Mouse (Mus musculus): ENCODE results near the gene Vmn1r18. TPM values are rescaled to one million over a fixed set of nuclear protein-coding genes. Genes with fewer than 3 reads are reported as not detected.

Vmn1r18 gene
- total RNA-seq (2023): not detected

DNA sequence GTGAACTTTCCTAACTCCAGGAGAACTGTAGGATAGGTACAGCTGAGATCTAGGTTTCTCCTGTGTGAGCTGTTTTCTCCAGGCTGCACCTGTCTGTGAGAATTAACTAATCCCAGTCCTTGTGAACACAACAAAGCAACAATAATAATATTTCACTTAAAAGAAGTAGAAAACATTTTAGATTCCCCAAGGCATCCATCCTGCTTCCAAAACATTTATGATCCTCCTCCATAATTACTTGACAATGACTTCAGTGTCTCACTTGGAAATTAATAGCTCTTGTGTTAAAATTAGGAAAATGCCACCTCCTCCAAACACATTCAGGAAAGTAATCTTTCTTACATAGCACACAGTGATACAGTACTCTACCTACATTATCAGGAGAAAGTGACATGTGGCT is at the start of gene Vmn1r18:
Gene Vmn1r18, minus strand, starts transcription at position 101 of the 400 bp plus-strand sequence.

DNA sequence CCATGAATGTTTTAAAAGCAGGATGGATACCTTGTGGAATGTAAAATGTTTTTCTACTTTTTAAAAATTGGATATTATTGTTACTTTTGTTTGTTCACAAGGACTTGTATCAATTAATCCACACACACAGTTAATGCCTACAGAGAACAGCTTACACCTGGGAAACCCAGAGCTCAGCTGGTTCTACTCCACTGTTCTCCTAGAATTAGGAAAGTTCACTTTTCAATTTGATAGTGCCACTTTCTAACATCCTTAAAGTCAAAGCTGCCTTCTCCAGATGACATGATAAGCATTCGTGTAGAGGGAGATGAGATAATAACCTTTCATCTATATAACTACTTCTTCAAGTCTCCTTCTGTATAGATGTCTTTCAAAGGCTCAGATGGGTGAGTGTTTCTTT is 33.0 kb upstream of the Vmn1r18 start, which contains the start of gene Vmn1r20:
Gene Vmn1r20, plus strand, starts transcription at position 301 of the 400 bp plus-strand sequence.

DNA sequence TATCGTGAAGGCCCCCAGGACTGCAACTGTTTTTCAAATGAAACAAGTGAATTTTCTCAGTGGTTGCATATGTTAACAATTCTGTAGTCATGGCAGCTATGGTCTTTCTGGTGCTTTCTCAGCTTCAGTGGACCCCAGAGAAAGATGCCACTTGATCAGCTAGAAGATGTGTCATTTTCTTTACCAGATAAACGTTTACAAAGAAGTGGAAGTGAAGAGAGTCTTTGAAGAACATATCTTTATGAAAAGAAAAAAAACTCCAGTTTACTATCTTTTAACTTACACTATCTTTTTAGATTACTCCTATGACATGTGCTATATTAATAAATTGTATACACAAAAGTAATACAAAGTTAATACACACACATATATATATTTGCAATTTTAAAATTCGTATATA is 7.9 kb upstream of the Vmn1r18 start, which contains the start of gene Vmn1r19:
Gene Vmn1r19, plus strand, starts transcription at position 301 of the 400 bp plus-strand sequence.

DNA sequence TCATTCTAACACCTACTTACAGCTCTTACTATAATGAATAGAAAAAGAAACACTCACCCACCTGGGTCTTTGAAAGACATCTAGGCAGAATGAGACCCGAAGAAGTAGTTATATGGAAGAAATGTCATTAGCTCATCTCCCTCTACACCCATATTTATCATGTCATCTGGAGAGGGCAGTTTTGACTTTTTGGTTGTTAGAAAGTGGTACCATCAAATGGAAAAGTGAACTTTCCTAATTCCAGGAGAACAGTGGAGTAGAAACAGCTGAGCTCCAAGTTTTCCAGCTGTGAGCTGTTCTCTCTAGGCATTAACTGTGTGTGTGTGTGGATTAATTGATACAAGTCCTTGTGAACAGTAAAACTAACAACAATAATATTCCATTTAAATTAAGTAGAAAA is 32.0 kb downstream of the Vmn1r18 start, which contains the start of gene Vmn1r17:
Gene Vmn1r17, minus strand, starts transcription at position 101 of the 400 bp plus-strand sequence.

DNA sequence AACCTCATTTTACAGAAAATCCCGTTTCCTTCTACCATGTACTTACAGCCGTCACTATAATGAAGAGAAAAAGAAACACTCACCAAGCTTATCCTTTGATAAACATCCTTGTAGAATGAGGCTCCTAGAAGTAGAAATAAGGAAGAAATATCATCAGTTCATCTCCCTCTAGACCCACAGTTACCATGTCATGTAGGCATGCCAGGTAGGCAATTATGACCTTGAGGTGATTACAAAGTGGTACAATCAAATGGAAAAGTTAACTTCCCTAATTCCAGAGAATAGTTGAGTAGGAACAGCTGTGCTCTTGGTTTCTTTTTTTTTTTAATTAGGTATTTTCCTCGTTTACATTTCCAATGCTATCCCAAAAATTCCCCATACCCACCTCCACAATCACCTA is 66.2 kb downstream of the Vmn1r18 start, which contains the start of gene Vmn1r16:
Gene Vmn1r16, minus strand, starts transcription at position 101 of the 400 bp plus-strand sequence.

Other genes with a start within 250 kb of the Vmn1r18 start
- gene Vmn1r12, start 238.9 kb downstream of the Vmn1r18 start, total RNA-seq (2023): not detected
- not detected for gene Vmn1r13, start 192.5 kb downstream of the Vmn1r18 start, total RNA-seq (2023)
- not detected for gene Vmn1r14, start 164.1 kb downstream of the Vmn1r18 start, total RNA-seq (2023)
- not detected for gene Vmn1r15, start 137.8 kb downstream of the Vmn1r18 start, total RNA-seq (2023)
- not detected for gene Vmn1r16, start 66.3 kb downstream of the Vmn1r18 start, total RNA-seq (2023)
- gene Vmn1r17, start 32.1 kb downstream of the Vmn1r18 start, total RNA-seq (2023): not detected
- not detected for gene Vmn1r19, start 8.0 kb upstream of the Vmn1r18 start, total RNA-seq (2023)
- gene Vmn1r20, start 33.1 kb upstream of the Vmn1r18 start, total RNA-seq (2023): not detected
- 33.6 TPM for gene Ppm1k, start 139.7 kb upstream of the Vmn1r18 start, total RNA-seq (2023)
- 36.4 TPM for gene Herc6, start 185.2 kb upstream of the Vmn1r18 start, total RNA-seq (2023)